Mouse (Mus musculus) kidney, embryonic 15.5 days (tissue): ENCODE measurements at regions not wholly inside any gene's neighbourhood (a gene's known extent, or its start where the extent isn't known, plus 50 kb on each side); places are given as distances from the start of the nearest gene placed in this dataset.

Experiments used
- ATAC-seq: fragments of 200-750 bp; cut with Nextera tagmentation; replicated peaks from 2 replicates; pipeline ENCODE4 v1.8.0; 2017; ENCODE audit warnings: moderate TSS enrichment; ENCODE audit not compliant: low FRiP score
- H3K27ac ChIP-seq: fragments of 300-500 bp; sonication (generic); 2 replicates; pipeline ENCODE4 v1.5.1; 2015; ENCODE audit warnings: mild to moderate bottlenecking, inconsistent platforms
- H3K27me3 ChIP-seq: fragments of 300-500 bp; sonication (generic); 2 replicates; pipeline ENCODE4 v1.6.1; 2015; ENCODE audit warnings: inconsistent platforms
- H3K36me3 ChIP-seq: fragments of 300-500 bp; sonication (generic); 2 replicates; pipeline ENCODE4 v1.6.1; 2015; ENCODE audit warnings: inconsistent platforms
- H3K4me1 ChIP-seq: fragments of 300-500 bp; sonication (generic); 2 replicates; pipeline ENCODE4 v1.6.1; 2015; ENCODE audit warnings: inconsistent platforms
- H3K4me2 ChIP-seq: fragments of 300-500 bp; sonication (generic); 2 replicates; pipeline ENCODE4 v1.6.1; 2015; ENCODE audit warnings: moderate library complexity, mild to moderate bottlenecking, inconsistent platforms
- H3K4me3 ChIP-seq: fragments of 300-500 bp; sonication (generic); replicated peaks from 2 replicates; pipeline ENCODE4 v1.5.1; 2015; ENCODE audit warnings: mild to moderate bottlenecking, inconsistent platforms
- H3K9ac ChIP-seq: fragments of 300-500 bp; sonication (generic); 2 replicates; pipeline ENCODE4 v1.6.1; 2015; ENCODE audit warnings: mild to moderate bottlenecking, inconsistent platforms
- H3K9me3 ChIP-seq: fragments of 300-500 bp; sonication (generic); replicated peaks from 2 replicates; pipeline ENCODE4 v1.6.1; 2016; ENCODE audit warnings: inconsistent platforms
- WGBS: fragments of 180-500 bp; shearing (Covaris S2); methylation state at CpG from one replicate; pipeline ENCODE4 v1.1.7; 2015; ENCODE audit warnings: mixed read lengths; 5-methylcytosine and 5-hydroxymethylcytosine counted together

- 0 out of 2 replicates have a peak, but pooled peaks have one; percentile 52 for ATAC-seq
- Histone ChIP-seq H3K9me3 (no peaks in the 10 kb centered on the region), H3K27me3 (no peaks in the 10 kb centered on the region), H3K27ac (no peak overlapping the region), H3K4me2 (no peak overlapping the region), H3K4me3 (no peak overlapping the region), H3K4me1 (peaks cover 13% of the 10 kb centered on the region), H3K36me3 (no peaks in the 10 kb centered on the region), H3K9ac (no peak overlapping the region)
- WGBS, result 73% methylated on average over 14 of the region's 14 CpGs
Measured at GRCm38 (mm10) chr1:88907766-88908463, 162.3 kb upstream of the Sh3bp4 start.

- ATAC-seq, result peak; percentile 22; the same call in 1 of the 2 replicates
- Histone ChIP-seq H3K4me2 (no peak overlapping the region), H3K36me3 (no peaks in the 10 kb centered on the region), H3K9me3 (no peaks in the 10 kb centered on the region), H3K9ac (no peak overlapping the region), H3K4me1 (peaks cover 13% of the 10 kb centered on the region), H3K4me3 (no peak overlapping the region), H3K27ac (no peak overlapping the region), H3K27me3 (no peaks in the 10 kb centered on the region)
- 25% methylated on average over 8 of the region's 8 CpGs for WGBS
Measured at GRCm38 (mm10) chr1:88908683-88909082, 161.5 kb upstream of the Sh3bp4 start.

- H3K4me1 ChIP-seq, result peaks cover 13% of the 10 kb centered on the region
- no peaks in the 10 kb centered on the region for H3K27me3 ChIP-seq
- H3K9ac ChIP-seq, result no peak overlapping the region
- no peaks in the 10 kb centered on the region for H3K9me3 ChIP-seq
- 74% methylated on average over 4 of the region's 4 CpGs for WGBS
- H3K27ac ChIP-seq, result no peak overlapping the region
- no peaks in the 10 kb centered on the region for H3K36me3 ChIP-seq
- ATAC-seq, result no peak
- no peak overlapping the region for H3K4me3 ChIP-seq
- no peak overlapping the region for H3K4me2 ChIP-seq
Measured at GRCm38 (mm10) chr1:88909314-88909713, 160.9 kb upstream of the Sh3bp4 start.

GRCm38 (mm10) chr1:88909864-88910573 lies 160.2 kb upstream of the Sh3bp4 start:
- Histone ChIP-seq H3K4me1 (peaks cover 13% of the 10 kb centered on the region), H3K36me3 (no peaks in the 10 kb centered on the region), H3K4me3 (no peak overlapping the region), H3K27ac (no peak overlapping the region), H3K27me3 (no peaks in the 10 kb centered on the region), H3K4me2 (no peak overlapping the region), H3K9me3 (no peaks in the 10 kb centered on the region), H3K9ac (no peak overlapping the region)
- WGBS, result 76% methylated on average over 6 of the region's 6 CpGs
- ATAC-seq, result no peak

GRCm38 (mm10) chr1:88911724-88912123 lies 158.5 kb upstream of the Sh3bp4 start:
- H3K4me3 ChIP-seq, result no peak overlapping the region
- WGBS, result 78% methylated on average over 5 of the region's 5 CpGs
- no peak overlapping the region for H3K27ac ChIP-seq
- no peak overlapping the region for H3K9ac ChIP-seq
- H3K4me2 ChIP-seq, result no peak overlapping the region
- H3K27me3 ChIP-seq, result no peaks in the 10 kb centered on the region
- no peaks in the 10 kb centered on the region for H3K36me3 ChIP-seq
- peaks cover 13% of the 10 kb centered on the region for H3K4me1 ChIP-seq
- H3K9me3 ChIP-seq, result no peaks in the 10 kb centered on the region
- ATAC-seq, result no peak

- no peak overlapping the region for H3K4me3 ChIP-seq
- H3K36me3 ChIP-seq, result no peaks in the 10 kb centered on the region
- no peak overlapping the region for H3K4me2 ChIP-seq
- H3K4me1 ChIP-seq, result peaks cover 4% of the 10 kb centered on the region
- no peaks in the 10 kb centered on the region for H3K27me3 ChIP-seq
- H3K9ac ChIP-seq, result no peak overlapping the region
- WGBS, result 84% methylated on average over 4 of the region's 4 CpGs
- H3K9me3 ChIP-seq, result no peaks in the 10 kb centered on the region
- H3K27ac ChIP-seq, result no peak overlapping the region
- ATAC-seq, result no peak
Measured at GRCm38 (mm10) chr1:88916531-88917050, 153.6 kb upstream of the Sh3bp4 start.

GRCm38 (mm10) chr1:88921401-88921800 lies 148.8 kb upstream of the Sh3bp4 start:
- H3K27me3 ChIP-seq, result no peaks in the 10 kb centered on the region
- no peak overlapping the region for H3K9ac ChIP-seq
- ATAC-seq, result no peak
- H3K36me3 ChIP-seq, result no peaks in the 10 kb centered on the region
- H3K4me3 ChIP-seq, result no peak overlapping the region
- H3K4me1 ChIP-seq, result peaks cover 19% of the 10 kb centered on the region
- no peak overlapping the region for H3K4me2 ChIP-seq
- no peaks in the 10 kb centered on the region for H3K9me3 ChIP-seq
- H3K27ac ChIP-seq, result no peak overlapping the region
- WGBS, result 69% methylated on average over 2 of the region's 2 CpGs

- H3K4me3 ChIP-seq, result no peak overlapping the region
- H3K9ac ChIP-seq, result no peak overlapping the region
- no peaks in the 10 kb centered on the region for H3K9me3 ChIP-seq
- no peaks in the 10 kb centered on the region for H3K27me3 ChIP-seq
- 0 out of 2 replicates have a peak overlapping the region, but pooled peaks have one; percentile 61 for H3K27ac ChIP-seq
- H3K36me3 ChIP-seq, result no peaks in the 10 kb centered on the region
- H3K4me2 ChIP-seq, result no peak overlapping the region
- peak; percentile 67 for ATAC-seq
- peaks cover 19% of the 10 kb centered on the region for H3K4me1 ChIP-seq
- WGBS, result 53% methylated on average over 7 of the region's 7 CpGs
Measured at GRCm38 (mm10) chr1:88923791-88924581, 146.2 kb upstream of the Sh3bp4 start.

- ATAC-seq, result no peak
- Histone ChIP-seq H3K9ac (no peak overlapping the region), H3K9me3 (no peaks in the 10 kb centered on the region), H3K36me3 (no peaks in the 10 kb centered on the region), H3K4me1 (peaks cover 21% of the 10 kb centered on the region), H3K4me3 (no peak overlapping the region), H3K27me3 (no peaks in the 10 kb centered on the region), H3K27ac (no peak overlapping the region), H3K4me2 (no peak overlapping the region)
- 77% methylated on average over 1 of the region's 1 CpGs for WGBS
Measured at GRCm38 (mm10) chr1:88935191-88935590, 135.0 kb upstream of the Sh3bp4 start.

GRCm38 (mm10) chr1:88935779-88936178 lies 134.4 kb upstream of the Sh3bp4 start:
- H3K9ac ChIP-seq, result no peak overlapping the region
- no peak overlapping the region for H3K4me2 ChIP-seq
- H3K36me3 ChIP-seq, result no peaks in the 10 kb centered on the region
- 67% methylated on average over 3 of the region's 3 CpGs for WGBS
- H3K9me3 ChIP-seq, result no peaks in the 10 kb centered on the region
- ATAC-seq, result no peak
- no peaks in the 10 kb centered on the region for H3K27me3 ChIP-seq
- peaks cover 23% of the 10 kb centered on the region for H3K4me1 ChIP-seq
- no peak overlapping the region for H3K4me3 ChIP-seq
- no peak overlapping the region for H3K27ac ChIP-seq

GRCm38 (mm10) chr1:88937327-88937726 lies 132.9 kb upstream of the Sh3bp4 start:
- Histone ChIP-seq H3K27ac (no peak overlapping the region), H3K4me2 (no peak overlapping the region), H3K9ac (no peak overlapping the region), H3K4me1 (peaks cover 23% of the 10 kb centered on the region), H3K36me3 (no peaks in the 10 kb centered on the region), H3K27me3 (no peaks in the 10 kb centered on the region), H3K4me3 (no peak overlapping the region), H3K9me3 (no peaks in the 10 kb centered on the region)
- 73% methylated on average over 1 of the region's 1 CpGs for WGBS
- no peak for ATAC-seq

- H3K9ac ChIP-seq, result no peak overlapping the region
- H3K4me1 ChIP-seq, result peaks cover 23% of the 10 kb centered on the region
- H3K36me3 ChIP-seq, result no peaks in the 10 kb centered on the region
- WGBS, result 45% methylated on average over 7 of the region's 7 CpGs
- ATAC-seq, result peak; percentile 79
- no peaks in the 10 kb centered on the region for H3K27me3 ChIP-seq
- no peak overlapping the region for H3K4me2 ChIP-seq
- peak overlapping the region; percentile 82 for H3K27ac ChIP-seq
- no peaks in the 10 kb centered on the region for H3K9me3 ChIP-seq
- no peak overlapping the region for H3K4me3 ChIP-seq
Measured at GRCm38 (mm10) chr1:88938458-88938857, 131.8 kb upstream of the Sh3bp4 start.
